Mouse (Mus musculus) heart, embryonic 11.5 days (tissue): ENCODE results near the gene Arhgap15. TPM values are rescaled to one million over a fixed set of nuclear protein-coding genes. Genes with fewer than 3 reads are reported as not detected.

Experiments used
- ATAC-seq: fragments of 200-750 bp; cut with Nextera tagmentation; replicated peaks from 2 replicates; pipeline ENCODE4 v1.8.0; 2017; ENCODE audit warnings: moderate library complexity; ENCODE audit not compliant: insufficient number of reproducible peaks, low FRiP score, low TSS enrichment
- H3K27ac ChIP-seq: fragments of 300-500 bp; sonication (generic); 2 replicates; pipeline ENCODE4 v1.5.1; 2014; ENCODE audit warnings: mild to moderate bottlenecking, low read depth, low read length
- H3K27me3 ChIP-seq: fragments of 300-500 bp; sonication (generic); 2 replicates; pipeline ENCODE4 v1.6.1; 2014; ENCODE audit warnings: mild to moderate bottlenecking, low read length, mixed read lengths; ENCODE audit not compliant: control insufficient read depth, insufficient read depth
- H3K36me3 ChIP-seq: fragments of 300-500 bp; sonication (generic); 2 replicates; pipeline ENCODE4 v1.6.1; 2014; ENCODE audit warnings: mild to moderate bottlenecking, low read length, moderate library complexity, mixed read lengths; ENCODE audit not compliant: control insufficient read depth, insufficient read depth
- H3K4me1 ChIP-seq: fragments of 300-500 bp; sonication (generic); 2 replicates; pipeline ENCODE4 v1.6.1; 2014; ENCODE audit warnings: low read length; ENCODE audit not compliant: control insufficient read depth, insufficient read depth
- H3K4me2 ChIP-seq: fragments of 300-500 bp; sonication (generic); 2 replicates; pipeline ENCODE4 v1.6.1; 2014; ENCODE audit warnings: mild to moderate bottlenecking, moderate library complexity
- H3K4me3 ChIP-seq: fragments of 300-500 bp; sonication (generic); 2 replicates; pipeline ENCODE4 v1.5.1; 2014; ENCODE audit warnings: low read depth, low read length
- H3K9ac ChIP-seq: fragments of 300-500 bp; sonication (generic); 2 replicates; pipeline ENCODE4 v1.6.1; 2014; ENCODE audit warnings: mild to moderate bottlenecking, low read depth, low read length, moderate library complexity
- H3K9me3 ChIP-seq: fragments of 300-500 bp; sonication (generic); replicated peaks from 2 replicates; pipeline ENCODE4 v1.6.1; 2016; ENCODE audit warnings: low read length; ENCODE audit not compliant: control insufficient read depth
- WGBS: fragments of 180-500 bp; shearing (Covaris S2); extraction: QIAGEN DNeasy Blood & Tissue Kit; methylation state at CpG from one replicate; pipeline ENCODE4 v1.1.7; 2014; ENCODE audit not compliant: insufficient replicate concordance; 5-methylcytosine and 5-hydroxymethylcytosine counted together
- polyA plus RNA-seq: library from polyadenylated mRNA; unstranded; fragments of >200 nt; fragmentation: Nextera tagmentation; extraction: Ambion mirVana; gene quantifications from 2 replicates; pipeline ENCODE4 v1.2.1, GENCODE M21; 2014

Arhgap15 gene
- polyA plus RNA-seq, 1 experiment from 2014 or later = 0.43 TPM

GRCm38 (mm10) chr2:44356248-44356886 is 607.7 kb downstream of the Arhgap15 start:
- Histone ChIP-seq H3K4me3 (no peak overlapping the region), H3K27ac (no peak overlapping the region), H3K36me3 (no peaks in the 10 kb centered on the region), H3K4me1 (no peaks in the 10 kb centered on the region), H3K27me3 (no peaks in the 10 kb centered on the region), H3K9me3 (no peaks in the 10 kb centered on the region), H3K4me2 (no peak overlapping the region), H3K9ac (no peak overlapping the region)
- 66% methylated on average over 5 of the region's 5 CpGs for WGBS
- no peak for ATAC-seq

- 85% methylated on average over 6 of the region's 6 CpGs for WGBS
- no peaks in the 10 kb centered on the region for H3K27me3 ChIP-seq
- no peak overlapping the region for H3K27ac ChIP-seq
- no peak overlapping the region for H3K4me3 ChIP-seq
- no peaks in the 10 kb centered on the region for H3K36me3 ChIP-seq
- no peaks in the 10 kb centered on the region for H3K9me3 ChIP-seq
- no peaks in the 10 kb centered on the region for H3K4me1 ChIP-seq
- no peak overlapping the region for H3K4me2 ChIP-seq
- ATAC-seq = no peak
- no peak overlapping the region for H3K9ac ChIP-seq
Observed at GRCm38 (mm10) chr2:44356887-44357251, 608.2 kb downstream of the Arhgap15 start.

GRCm38 (mm10) chr2:44380225-44380624 is 631.6 kb downstream of the Arhgap15 start:
- 84% methylated on average over 2 of the region's 2 CpGs for WGBS
- no peak overlapping the region for H3K27ac ChIP-seq

GRCm38 (mm10) chr2:44384541-44384940 is 635.9 kb downstream of the Arhgap15 start:
- 83% methylated on average over 6 of the region's 6 CpGs for WGBS
- Histone ChIP-seq H3K4me2 (no peak overlapping the region), H3K4me3 (no peak overlapping the region)

More at GRCm38 (mm10) chr2:44380225-44380624, 631.6 kb downstream of the Arhgap15 start:
- no peak overlapping the region for H3K9ac ChIP-seq
- no peak overlapping the region for H3K4me3 ChIP-seq
- H3K27me3 ChIP-seq = no peaks in the 10 kb centered on the region
- no peaks in the 10 kb centered on the region for H3K36me3 ChIP-seq
- H3K9me3 ChIP-seq = no peaks in the 10 kb centered on the region
- H3K4me2 ChIP-seq = no peak overlapping the region
- no peaks in the 10 kb centered on the region for H3K4me1 ChIP-seq
- ATAC-seq = no peak

GRCm38 (mm10) chr2:44389556-44389955 is 640.9 kb downstream of the Arhgap15 start:
- Histone ChIP-seq H3K36me3 (no peaks in the 10 kb centered on the region), H3K4me3 (no peak overlapping the region), H3K9me3 (no peaks in the 10 kb centered on the region), H3K9ac (no peak overlapping the region), H3K27me3 (no peaks in the 10 kb centered on the region), H3K4me2 (no peak overlapping the region), H3K27ac (no peak overlapping the region), H3K4me1 (no peaks in the 10 kb centered on the region)
- no peak for ATAC-seq
- WGBS = 78% methylated on average over 4 of the region's 4 CpGs

More at GRCm38 (mm10) chr2:44384541-44384940, 635.9 kb downstream of the Arhgap15 start:
- H3K4me1 ChIP-seq = no peaks in the 10 kb centered on the region
- no peak overlapping the region for H3K9ac ChIP-seq
- no peak for ATAC-seq
- no peaks in the 10 kb centered on the region for H3K9me3 ChIP-seq
- no peak overlapping the region for H3K27ac ChIP-seq
- no peaks in the 10 kb centered on the region for H3K27me3 ChIP-seq
- H3K36me3 ChIP-seq = no peaks in the 10 kb centered on the region

GRCm38 (mm10) chr2:44393789-44394188 is 645.2 kb downstream of the Arhgap15 start:
- no peak overlapping the region for H3K4me2 ChIP-seq
- H3K4me1 ChIP-seq = no peaks in the 10 kb centered on the region
- 69% methylated on average over 8 of the region's 8 CpGs for WGBS
- no peaks in the 10 kb centered on the region for H3K36me3 ChIP-seq
- no peak overlapping the region for H3K9ac ChIP-seq
- no peaks in the 10 kb centered on the region for H3K9me3 ChIP-seq
- no peak for ATAC-seq
- H3K27ac ChIP-seq = no peak overlapping the region
- no peaks in the 10 kb centered on the region for H3K27me3 ChIP-seq
- no peak overlapping the region for H3K4me3 ChIP-seq

- Histone ChIP-seq H3K27me3 (no peaks in the 10 kb centered on the region), H3K36me3 (no peaks in the 10 kb centered on the region), H3K9ac (no peak overlapping the region), H3K4me3 (no peak overlapping the region), H3K27ac (no peak overlapping the region), H3K4me1 (no peaks in the 10 kb centered on the region), H3K9me3 (no peaks in the 10 kb centered on the region), H3K4me2 (no peak overlapping the region)
- no peak for ATAC-seq
- 56% methylated on average over 6 of the region's 6 CpGs for WGBS
Observed at GRCm38 (mm10) chr2:44394956-44395501, 646.4 kb downstream of the Arhgap15 start.

- Histone ChIP-seq H3K4me1 (no peaks in the 10 kb centered on the region), H3K9me3 (no peaks in the 10 kb centered on the region), H3K27ac (no peak overlapping the region), H3K4me2 (no peak overlapping the region), H3K9ac (no peak overlapping the region), H3K27me3 (no peaks in the 10 kb centered on the region), H3K36me3 (no peaks in the 10 kb centered on the region), H3K4me3 (no peak overlapping the region)
- ATAC-seq = no peak
- 82% methylated on average over 2 of the region's 2 CpGs for WGBS
Observed at GRCm38 (mm10) chr2:44395577-44395976, 647.0 kb downstream of the Arhgap15 start.

GRCm38 (mm10) chr2:44397209-44397608 is 648.6 kb downstream of the Arhgap15 start:
- no peak for ATAC-seq
- no peaks in the 10 kb centered on the region for H3K36me3 ChIP-seq
- no peaks in the 10 kb centered on the region for H3K9me3 ChIP-seq
- H3K9ac ChIP-seq = no peak overlapping the region
- no peaks in the 10 kb centered on the region for H3K4me1 ChIP-seq
- H3K4me3 ChIP-seq = no peak overlapping the region
- no peaks in the 10 kb centered on the region for H3K27me3 ChIP-seq
- no peak overlapping the region for H3K27ac ChIP-seq
- 38% methylated on average over 1 of the region's 1 CpGs for WGBS
- H3K4me2 ChIP-seq = no peak overlapping the region
